Mouse (Mus musculus) heart, adult 11 months (tissue): ENCODE data around the gene Gm17174.
"Not testable (repeated sequence)": the region's sequence is repeated elsewhere in the genome, so short reads cannot be mapped to it uniquely, and the experiment has no call there.

Experiments used
- DNase-seq: peaks from one replicate; pipeline ENCODE4 v3.0.0; 2022

Gene Gm17174

GRCm38 (mm10) chr14:51592039-51592438 lies at the start of gene Gm17174:
Gene Gm17174 (minus strand): TSS chr14:51592139.
- DNase-seq: not testable (repeated sequence)

GRCm38 (mm10) chr14:51635566-51635965 lies 43.6 kb upstream of the Gm17174 start, which contains the start of gene Gm4181:
Gene Gm4181 (minus strand): TSS chr14:51635666.
- not testable (repeated sequence) for DNase-seq

DNA sequence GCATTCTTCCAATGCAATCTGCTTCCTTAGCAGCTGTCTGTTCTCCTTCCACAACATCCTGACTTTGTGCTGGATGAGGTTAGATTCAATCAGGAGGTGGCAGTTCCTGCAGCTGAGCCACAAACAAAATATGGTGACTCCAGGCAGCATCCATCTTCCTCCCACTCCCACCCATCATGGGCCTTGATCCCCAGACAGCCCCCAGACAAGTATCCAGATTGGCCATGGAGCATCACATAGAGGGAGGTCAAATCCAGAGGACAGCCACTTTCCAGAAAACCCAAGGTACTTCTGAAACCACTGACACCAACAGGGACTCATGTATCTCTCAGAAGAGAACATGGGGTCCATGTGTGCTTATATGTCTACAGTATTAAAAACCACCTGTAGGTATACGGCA lies 40.5 kb upstream of the Gm17174 start:
- DNase-seq: peak; percentile 96

- no peak for DNase-seq
Measured at GRCm38 (mm10) chr14:51611210-51611609, 19.3 kb upstream of the Gm17174 start, which contains the start of gene Gm17078. Gene Gm17078 (minus strand): TSS chr14:51611310.

- DNase-seq: not testable (repeated sequence)
Measured at GRCm38 (mm10) chr14:51573963-51574362, 18.0 kb downstream of the Gm17174 start, which contains the start of gene Gm17175. Gene Gm17175 (minus strand): TSS chr14:51574063.

GRCm38 (mm10) chr14:51552490-51552889 lies 39.4 kb downstream of the Gm17174 start, which contains the start of gene Gm5622:
Gene Gm5622 (plus strand): TSS chr14:51552790.
- no peak for DNase-seq
